Mouse (Mus musculus) heart, adult 9 months (tissue): Measurements from ENCODE around the gene Klf9.
"Not testable (repeated sequence)": the region's sequence is repeated elsewhere in the genome, so short reads cannot be mapped to it uniquely, and the experiment has no call there.

Experiments
- DNase-seq, 2 experiments: peaks; one replicate each; pipeline ENCODE4 v3.0.0; 2022; ENCODE audit warnings: low spot score in 2 of 2

The Klf9 gene

GRCm38 (mm10) chr19:23141391-23142281 is 610 bp downstream of the Klf9 start:
- DNase-seq, result peak; percentile 78 to 82

- peak in 1 of 2 experiments; percentile 74 for DNase-seq
These were observed 1.5 kb downstream of the Klf9 start for GRCm38 (mm10) chr19:23142427-23143073.

GRCm38 (mm10) chr19:23143074-23143445 is 2.0 kb downstream of the Klf9 start:
- no peak for DNase-seq

- peak in 1 of 2 experiments; percentile 60 for DNase-seq
These were observed 2.5 kb downstream of the Klf9 start for GRCm38 (mm10) chr19:23143541-23143940.

- no peak for DNase-seq
These were observed 3.0 kb downstream of the Klf9 start for GRCm38 (mm10) chr19:23144031-23144430.

GRCm38 (mm10) chr19:23145146-23145545 is 4.1 kb downstream of the Klf9 start:
- no peak for DNase-seq

- not testable (repeated sequence) for DNase-seq
These were observed 4.5 kb downstream of the Klf9 start for GRCm38 (mm10) chr19:23145575-23145974.

- DNase-seq, result no peak
These were observed 5.4 kb downstream of the Klf9 start for GRCm38 (mm10) chr19:23146409-23146861.

- DNase-seq, result no peak
These were observed 6.3 kb downstream of the Klf9 start for GRCm38 (mm10) chr19:23147026-23147966.

- DNase-seq, result peak in 1 of 2 experiments; percentile 64
These were observed 8.7 kb downstream of the Klf9 start for GRCm38 (mm10) chr19:23149465-23150410.

GRCm38 (mm10) chr19:23150556-23151265 is 9.7 kb downstream of the Klf9 start:
- DNase-seq, result no peak

GRCm38 (mm10) chr19:23151651-23152070 is 10.6 kb downstream of the Klf9 start:
- peak; percentile 78 to 81 for DNase-seq

- DNase-seq, result no peak
These were observed 11.2 kb downstream of the Klf9 start for GRCm38 (mm10) chr19:23152201-23152640.

- no peak for DNase-seq
These were observed 12.0 kb downstream of the Klf9 start for GRCm38 (mm10) chr19:23152771-23153605.

GRCm38 (mm10) chr19:23153606-23154127 is 12.6 kb downstream of the Klf9 start:
- no peak for DNase-seq

- DNase-seq, result no peak
These were observed 18.9 kb downstream of the Klf9 start for GRCm38 (mm10) chr19:23159780-23160395.

GRCm38 (mm10) chr19:23162387-23162809 is 21.4 kb downstream of the Klf9 start:
- no peak for DNase-seq

- peak in 1 of 2 experiments; percentile 10 for DNase-seq
These were observed 21.9 kb downstream of the Klf9 start for GRCm38 (mm10) chr19:23162877-23163276.
